ENCODE assay signal across 24 mouse cellular contexts in genomic region chrX:164348937-164349336, GRCm38 (mm10). TPM values are rescaled to one million over a fixed set of nuclear protein-coding genes. Genes with fewer than 3 reads are reported as not detected.
"Had no signal": no experiment of that assay in that cellular context is flagged by ENCODE, and none has a peak within 500 bp of the region (broad histone marks: within the 10 kb centered on the region; RNA-seq: fewer than 3 reads in every experiment).

No protein-coding gene starts in this region.

- H3K9ac ChIP-seq: forebrain, embryonic 15.5 days; forebrain, postnatal 0 days; heart, embryonic 12.5 days; hindbrain, embryonic 13.5 days; hindbrain, embryonic 15.5 days; kidney, embryonic 15.5 days; limb, embryonic 13.5 days; limb, embryonic 15.5 days had no signal

- H3K9me3 ChIP-seq: forebrain, embryonic 15.5 days; heart, embryonic 12.5 days; hindbrain, embryonic 13.5 days; hindbrain, embryonic 15.5 days; kidney, embryonic 15.5 days; limb, embryonic 13.5 days; limb, embryonic 15.5 days had no signal

- H3K4me1 ChIP-seq: forebrain, embryonic 15.5 days; heart, embryonic 12.5 days; hindbrain, embryonic 13.5 days; hindbrain, embryonic 15.5 days; kidney, embryonic 15.5 days; limb, embryonic 13.5 days; limb, embryonic 15.5 days had no signal

- H3K36me3 ChIP-seq: forebrain, embryonic 15.5 days; heart, embryonic 12.5 days; hindbrain, embryonic 13.5 days; hindbrain, embryonic 15.5 days; kidney, embryonic 15.5 days; limb, embryonic 13.5 days; limb, embryonic 15.5 days had no signal

- DNase-seq: forebrain, postnatal 0 days; gastrocnemius, postnatal 14 days; gastrocnemius, postnatal 36 days; heart, postnatal 14 days; heart, postnatal 36 days; kidney, adult 11 months; kidney, adult 2 months; kidney, adult 9 months; kidney, postnatal 14 days; kidney, postnatal 36 days; layer of hippocampus, adult 9-11 months; layer of hippocampus, postnatal 36 days; left cerebral cortex, postnatal 4 days had no signal

- H3K27me3 ChIP-seq: forebrain, embryonic 15.5 days; heart, embryonic 12.5 days; hindbrain, embryonic 13.5 days; hindbrain, embryonic 15.5 days; limb, embryonic 15.5 days had no signal

- H3K4me3 ChIP-seq: forebrain, embryonic 15.5 days; heart, embryonic 12.5 days; hindbrain, embryonic 13.5 days; hindbrain, embryonic 15.5 days; kidney, embryonic 15.5 days; limb, embryonic 13.5 days; limb, embryonic 15.5 days had no signal

- H3K27ac ChIP-seq: forebrain, embryonic 15.5 days; hindbrain, embryonic 13.5 days; hindbrain, embryonic 15.5 days; hindbrain, postnatal 0 days; kidney, embryonic 15.5 days; kidney, postnatal 0 days; limb, embryonic 13.5 days; limb, embryonic 15.5 days had no signal

- H3K4me2 ChIP-seq: forebrain, embryonic 15.5 days; heart, embryonic 12.5 days; hindbrain, embryonic 13.5 days; hindbrain, embryonic 15.5 days; kidney, embryonic 15.5 days; limb, embryonic 13.5 days; limb, embryonic 15.5 days had no signal

- ATAC-seq: forebrain, embryonic 15.5 days; forebrain, postnatal 0 days; hindbrain, postnatal 0 days; intestine, embryonic 16.5 days had no signal

RNA-seq across cellular contexts. Expression of gene Vegfd, which starts 24.2 kb away (rescaled TPM):
- total RNA-seq: hematopoietic stem cell, adult 5-6 weeks; hindbrain, postnatal 0 days had no signal
